Mouse (Mus musculus): ENCODE data around the gene Olfr433.

DNA sequence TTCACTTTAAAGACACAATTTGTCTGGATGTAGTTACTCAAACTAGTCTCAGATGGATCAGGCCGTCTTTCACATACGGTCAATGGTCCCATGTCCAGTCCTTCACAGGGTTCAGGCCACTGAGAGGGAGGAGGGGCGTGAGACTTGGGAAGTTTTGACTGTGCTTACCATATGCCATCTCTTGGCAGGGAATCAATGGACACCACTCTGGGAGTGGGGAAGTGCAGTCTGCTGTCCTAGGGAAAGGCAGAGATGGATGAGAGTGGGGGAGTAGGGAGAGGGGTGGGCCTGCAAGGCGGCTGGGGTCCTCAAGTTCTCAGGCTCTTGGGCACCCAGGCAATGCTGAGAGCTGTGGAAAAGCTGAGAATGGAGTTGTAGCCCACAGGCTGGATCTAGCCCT lies 45.5 kb upstream of the Olfr433 start:
- no peak for TF ChIP-seq RAD21 (IDR thresholded peaks at IDR 0.05; ENCODE audit: low read depth, low read length)
- TF ChIP-seq USF1 (IDR thresholded peaks at IDR 0.05; ENCODE audit: low read depth, low read length) = no peak

Data from MEL (cell line).